Mouse (Mus musculus): Measurements from ENCODE around the gene Mbnl2. TPM values are rescaled to one million over a fixed set of nuclear protein-coding genes. Genes with fewer than 3 reads are reported as not detected.

Gene Mbnl2
- total and polyA plus RNA-seq, 3 experiments, result 23.8 to 28.9 (median 23.9) TPM

GRCm38 (mm10) chr14:120391701-120392100, 116.2 kb downstream of the Mbnl2 start:
- Histone ChIP-seq H3K4me1 (ENCODE audit: control insufficient read depth in 1 of 2, insufficient read depth in 2 of 2) (peaks cover 0 to 6% of the 10 kb centered on the region in 2 experiments; a peak in 1 of 4 replicates), H3K27me3 (replicated peaks) (no peaks in the 10 kb centered on the region), H3K27ac (ENCODE audit: insufficient read depth, low read depth) (no peak overlapping the region), H3K9me3 (replicated peaks; ENCODE audit: low read length) (peaks cover 15% of the 10 kb centered on the region), H3K4me3 (replicated peaks in 1 of 3; ENCODE audit: low read depth in 2 of 3, low read length in 2 of 3, poor library complexity in 1 of 3) (no peak overlapping the region), H3K79me2 (replicated peaks; ENCODE audit: control insufficient read depth, extremely low read depth, insufficient read depth, poor library complexity, severe bottlenecking) (no peaks in the 10 kb centered on the region), H3K4me2 (ENCODE audit: insufficient read depth, low read depth, poor library complexity, severe bottlenecking) (no peak overlapping the region), H3K36me3 (replicated peaks in 1 of 2; ENCODE audit: control insufficient read depth in 1 of 2, insufficient read depth in 1 of 2, low read length in 1 of 2) (peaks cover 34 to 70% of the 10 kb centered on the region in 2 experiments), H3K9ac (ENCODE audit: insufficient read depth, low read depth) (no peak overlapping the region)
- TF ChIP-seq RAD21 (IDR thresholded peaks at IDR 0.05; ENCODE audit: low read depth, low read length) (no peak), ETS1 (conservative IDR thresholded peaks at IDR 0.05; ENCODE audit: low read depth, low read length) (no peak), JUND (conservative IDR thresholded peaks at IDR 0.05; ENCODE audit: low read depth, low read length) (no peak), POLR2AphosphoS2 (IDR thresholded peaks at IDR 0.05; ENCODE audit: low read depth, low read length) (no peak), ZMIZ1 (IDR thresholded peaks at IDR 0.05; ENCODE audit: low read depth, low read length) (no peak), BHLHE40 (IDR thresholded peaks at IDR 0.05; ENCODE audit: low read depth, low read length) (no peak), JUN (IDR thresholded peaks at IDR 0.05; ENCODE audit: insufficient read depth, low read depth, low read length) (no peak), ZC3H11A (IDR thresholded peaks at IDR 0.05; ENCODE audit: low read depth, low read length) (no peak), MXI1 (IDR thresholded peaks at IDR 0.05; ENCODE audit: low read depth, low read length) (no peak), ZKSCAN1 (IDR thresholded peaks at IDR 0.05; ENCODE audit: borderline replicate concordance, low read depth, low read length) (no peak), PAX5 (IDR thresholded peaks at IDR 0.05; ENCODE audit: low read length) (no peak), SMC3 (IDR thresholded peaks at IDR 0.05; ENCODE audit: low read depth, low read length) (no peak)
- no peak for DNase-seq (ENCODE audit: extremely low read depth)
- dilution Hi-C loops (cut with MboI; ENCODE audit: extremely low pct_ligation_motif_present, extremely low pct_unique_long_range_greater_than_20kb, low sequenced_read_pairs) (no loop called here), in situ Hi-C loops (cut with MboI; ENCODE audit: low pct_ligation_motif_present, low pct_unique_long_range_greater_than_20kb, low sequenced_read_pairs) (loop anchor here (10.0 kb wide), 1 partner anchor 117 kb away; the partner anchor contains the start of gene Mbnl2)

GRCm38 (mm10) chr14:120392441-120392840, 117.0 kb downstream of the Mbnl2 start:
- H3K27me3 ChIP-seq (replicated peaks), result no peaks in the 10 kb centered on the region
- H3K36me3 ChIP-seq (replicated peaks in 1 of 2; ENCODE audit: control insufficient read depth in 1 of 2, insufficient read depth in 1 of 2, low read length in 1 of 2), result peaks cover 40 to 70% of the 10 kb centered on the region in 2 experiments
- H3K4me3 ChIP-seq (replicated peaks in 1 of 3; ENCODE audit: low read depth in 2 of 3, low read length in 2 of 3, poor library complexity in 1 of 3), result no peak overlapping the region
- no peak for DNase-seq (ENCODE audit: extremely low read depth)
- dilution Hi-C loops (cut with MboI; ENCODE audit: extremely low pct_ligation_motif_present, extremely low pct_unique_long_range_greater_than_20kb, low sequenced_read_pairs) (no loop called here), in situ Hi-C loops (cut with MboI; ENCODE audit: low pct_ligation_motif_present, low pct_unique_long_range_greater_than_20kb, low sequenced_read_pairs) (loop anchor here (10.0 kb wide), 1 partner anchor 118 kb away; the partner anchor contains the start of gene Mbnl2)
- peaks cover 0 to 8% of the 10 kb centered on the region in 2 experiments; a peak in 1 of 4 replicates for H3K4me1 ChIP-seq (ENCODE audit: control insufficient read depth in 1 of 2, insufficient read depth in 2 of 2)
- no peak overlapping the region for H3K27ac ChIP-seq (ENCODE audit: insufficient read depth, low read depth)
- H3K79me2 ChIP-seq (replicated peaks; ENCODE audit: control insufficient read depth, extremely low read depth, insufficient read depth, poor library complexity, severe bottlenecking), result no peaks in the 10 kb centered on the region; the same call in 1 of the 2 replicates
- H3K4me2 ChIP-seq (ENCODE audit: insufficient read depth, low read depth, poor library complexity, severe bottlenecking), result no peak overlapping the region
- H3K9me3 ChIP-seq (replicated peaks; ENCODE audit: low read length), result peaks cover 15% of the 10 kb centered on the region
- TF ChIP-seq CTCF (conservative IDR thresholded peaks at IDR 0.05 in 1 of 2, IDR thresholded peaks at IDR 0.05 in 1 of 2; ENCODE audit: low read depth in 2 of 2, low read length in 2 of 2), result no peak
- H3K9ac ChIP-seq (ENCODE audit: insufficient read depth, low read depth), result no peak overlapping the region

GRCm38 (mm10) chr14:120393441-120393840, 118.0 kb downstream of the Mbnl2 start:
- DNase-seq (ENCODE audit: extremely low read depth), result no peak
- dilution Hi-C loops (cut with MboI; ENCODE audit: extremely low pct_ligation_motif_present, extremely low pct_unique_long_range_greater_than_20kb, low sequenced_read_pairs) (no loop called here), in situ Hi-C loops (cut with MboI; ENCODE audit: low pct_ligation_motif_present, low pct_unique_long_range_greater_than_20kb, low sequenced_read_pairs) (loop anchor here (10.0 kb wide), 1 partner anchor 119 kb away; the partner anchor contains the start of gene Mbnl2)
- H3K4me1 ChIP-seq (ENCODE audit: control insufficient read depth in 1 of 2, insufficient read depth in 2 of 2), result peaks cover 0 to 8% of the 10 kb centered on the region in 2 experiments; a peak in 1 of 4 replicates
- H3K36me3 ChIP-seq (replicated peaks in 1 of 2; ENCODE audit: control insufficient read depth in 1 of 2, insufficient read depth in 1 of 2, low read length in 1 of 2), result peaks cover 39 to 72% of the 10 kb centered on the region in 2 experiments
- H3K27me3 ChIP-seq (replicated peaks), result no peaks in the 10 kb centered on the region
- H3K79me2 ChIP-seq (replicated peaks; ENCODE audit: control insufficient read depth, extremely low read depth, insufficient read depth, poor library complexity, severe bottlenecking), result no peaks in the 10 kb centered on the region; the same call in 1 of the 2 replicates
- H3K27ac ChIP-seq (ENCODE audit: insufficient read depth, low read depth), result no peak overlapping the region
- H3K4me3 ChIP-seq (replicated peaks in 1 of 3; ENCODE audit: low read depth in 2 of 3, low read length in 2 of 3, poor library complexity in 1 of 3), result no peak overlapping the region
- TF ChIP-seq ZNF384 (IDR thresholded peaks at IDR 0.05; ENCODE audit: low read depth, low read length), result no peak
- TF ChIP-seq MAFK (IDR thresholded peaks at IDR 0.05; ENCODE audit: insufficient replicate concordance, low read length), result no peak
- TF ChIP-seq ETS1 (conservative IDR thresholded peaks at IDR 0.05; ENCODE audit: low read depth, low read length), result no peak
- no peak for TF ChIP-seq EP300 (IDR thresholded peaks at IDR 0.05; ENCODE audit: low read length)
- no peak for TF ChIP-seq ZMIZ1 (IDR thresholded peaks at IDR 0.05; ENCODE audit: low read depth, low read length)
- no peak for TF ChIP-seq ZC3H11A (IDR thresholded peaks at IDR 0.05; ENCODE audit: low read depth, low read length)
- TF ChIP-seq MXI1 (IDR thresholded peaks at IDR 0.05; ENCODE audit: low read depth, low read length), result no peak
- no peak for TF ChIP-seq MEF2A (IDR thresholded peaks at IDR 0.05; ENCODE audit: borderline replicate concordance, low read depth, low read length)
- TF ChIP-seq JUND (conservative IDR thresholded peaks at IDR 0.05; ENCODE audit: low read depth, low read length), result no peak
- no peak for TF ChIP-seq GABPA (IDR thresholded peaks at IDR 0.05; ENCODE audit: insufficient replicate concordance, low read depth, low read length)
- TF ChIP-seq NELFE (IDR thresholded peaks at IDR 0.05; ENCODE audit: low read depth, low read length), result no peak
- no peak for TF ChIP-seq CTCF (conservative IDR thresholded peaks at IDR 0.05 in 1 of 2, IDR thresholded peaks at IDR 0.05 in 1 of 2; ENCODE audit: low read depth in 2 of 2, low read length in 2 of 2)
- no peak for TF ChIP-seq NRF1 (IDR thresholded peaks at IDR 0.05; ENCODE audit: low read depth, low read length)
- TF ChIP-seq MAX (IDR thresholded peaks at IDR 0.05; ENCODE audit: low read length), result no peak
- TF ChIP-seq MYC (IDR thresholded peaks at IDR 0.05; ENCODE audit: low read depth, low read length), result no peak
- TF ChIP-seq CHD2 (IDR thresholded peaks at IDR 0.05; ENCODE audit: low read length), result no peak
- TF ChIP-seq ELF1 (IDR thresholded peaks at IDR 0.05; ENCODE audit: low read depth, low read length), result no peak
- TF ChIP-seq SIN3A (IDR thresholded peaks at IDR 0.05; ENCODE audit: low read length), result no peak
- H3K9ac ChIP-seq (ENCODE audit: insufficient read depth, low read depth), result no peak overlapping the region
- no peak overlapping the region for H3K4me2 ChIP-seq (ENCODE audit: insufficient read depth, low read depth, poor library complexity, severe bottlenecking)
- H3K9me3 ChIP-seq (replicated peaks; ENCODE audit: low read length), result peaks cover 15% of the 10 kb centered on the region

Data from CH12.LX (cell line).